Mouse (Mus musculus): Measurements from ENCODE around the gene Spata32.

Spata32 gene

GRCm38 (mm10) chr11:103174891-103175391 lies 43.3 kb downstream of the Spata32 start:
- intact Hi-C loops (cut with DNase I) = loop anchor here (5.0 kb wide), 1 partner anchor 57 kb away; no protein-coding TSS in a partner anchor

GRCm38 (mm10) chr11:103174411-103174832 lies 43.8 kb downstream of the Spata32 start:
- intact Hi-C loops (cut with DNase I) = loop anchor here (5.0 kb wide), 1 partner anchor 58 kb away; no protein-coding TSS in a partner anchor

- intact Hi-C loops (cut with DNase I) = loop anchor here (5.0 kb wide), 1 partner anchor 58 kb away; no protein-coding TSS in a partner anchor
These were observed 44.4 kb downstream of the Spata32 start for GRCm38 (mm10) chr11:103173771-103174344.

- intact Hi-C loops (cut with DNase I) = loop anchor here (5.0 kb wide), 1 partner anchor 59 kb away; no protein-coding TSS in a partner anchor
These were observed 45.0 kb downstream of the Spata32 start for GRCm38 (mm10) chr11:103173041-103173770.

- intact Hi-C loops (cut with DNase I) = loop anchor here (5.0 kb wide), 1 partner anchor 60 kb away; no protein-coding TSS in a partner anchor
These were observed 45.7 kb downstream of the Spata32 start for GRCm38 (mm10) chr11:103172392-103173040.

GRCm38 (mm10) chr11:103171703-103172391 lies 46.4 kb downstream of the Spata32 start:
- intact Hi-C loops (cut with DNase I) = loop anchor here (5.0 kb wide), 1 partner anchor 60 kb away; no protein-coding TSS in a partner anchor

- intact Hi-C loops (cut with DNase I) = loop anchor here (5.0 kb wide), 1 partner anchor 61 kb away; no protein-coding TSS in a partner anchor
These were observed 47.0 kb downstream of the Spata32 start for GRCm38 (mm10) chr11:103171286-103171620.

- intact Hi-C loops (cut with DNase I) = loop anchor here (5.0 kb wide), 1 partner anchor 62 kb away; no protein-coding TSS in a partner anchor
These were observed 47.5 kb downstream of the Spata32 start, which contains the start of gene Fmnl1 for GRCm38 (mm10) chr11:103170494-103171285. TSS of gene Fmnl1 (plus strand) at chr11:103171107.

GRCm38 (mm10) chr11:103170111-103170493 lies 48.1 kb downstream of the Spata32 start:
- intact Hi-C loops (cut with DNase I) = loop anchor here (5.0 kb wide), 1 partner anchor 62 kb away; no protein-coding TSS in a partner anchor

- intact Hi-C loops (cut with DNase I) = loop anchor here (2.0 to 5.0 kb wide), 2 partner anchors 63 to 157 kb away; no protein-coding TSS in a partner anchor
These were observed 48.6 kb downstream of the Spata32 start for GRCm38 (mm10) chr11:103169664-103170063.

- intact Hi-C loops (cut with DNase I) = loop anchor here (1.0 to 2.0 kb wide), 2 partner anchors 17 to 158 kb away; no protein-coding TSS in a partner anchor
These were observed 49.4 kb downstream of the Spata32 start for GRCm38 (mm10) chr11:103168690-103169390.

GRCm38 (mm10) chr11:103164391-103164790 lies 53.8 kb downstream of the Spata32 start:
- intact Hi-C loops (cut with DNase I) = no loop called here

- intact Hi-C loops (cut with DNase I) = no loop called here
These were observed 56.1 kb downstream of the Spata32 start for GRCm38 (mm10) chr11:103162132-103162531.

- intact Hi-C loops (cut with DNase I) = no loop called here
These were observed 56.8 kb downstream of the Spata32 start for GRCm38 (mm10) chr11:103161449-103161848.

GRCm38 (mm10) chr11:103160738-103161137 lies 57.5 kb downstream of the Spata32 start:
- intact Hi-C loops (cut with DNase I) = no loop called here

GRCm38 (mm10) chr11:103158621-103159478 lies 59.4 kb downstream of the Spata32 start:
- intact Hi-C loops (cut with DNase I) = loop anchor here (2.0 kb wide), 2 partner anchors 42 to 56 kb away; partner anchors contain the start of gene Hexim1
